Mouse (Mus musculus) right cerebral cortex, postnatal 25 days (tissue): ENCODE data around the gene Uqcrfs1.

ENCODE experiments used
- DNase-seq: peaks from one replicate; pipeline ENCODE4 v3.0.0; 2022

Gene Uqcrfs1

GRCm38 (mm10) chr13:30544856-30545604, at the start of gene Uqcrfs1:
Uqcrfs1 (minus strand) TSS chr13:30545362.
- peak; percentile 97 for DNase-seq

GRCm38 (mm10) chr13:30585786-30586185, 40.6 kb upstream of the Uqcrfs1 start:
- no peak for DNase-seq

- DNase-seq = no peak
Observed at GRCm38 (mm10) chr13:30582541-30582940, 37.4 kb upstream of the Uqcrfs1 start.

- no peak for DNase-seq
Observed at GRCm38 (mm10) chr13:30578806-30579205, 33.6 kb upstream of the Uqcrfs1 start.

GRCm38 (mm10) chr13:30576819-30577218, 31.7 kb upstream of the Uqcrfs1 start:
- no peak for DNase-seq

GRCm38 (mm10) chr13:30572971-30573370, 27.8 kb upstream of the Uqcrfs1 start:
- DNase-seq = no peak

GRCm38 (mm10) chr13:30570182-30570581, 25.0 kb upstream of the Uqcrfs1 start:
- no peak for DNase-seq

- no peak for DNase-seq
Observed at GRCm38 (mm10) chr13:30567571-30567970, 22.4 kb upstream of the Uqcrfs1 start.

GRCm38 (mm10) chr13:30566767-30567166, 21.6 kb upstream of the Uqcrfs1 start:
- DNase-seq = peak; percentile 54

GRCm38 (mm10) chr13:30560603-30561002, 15.4 kb upstream of the Uqcrfs1 start:
- DNase-seq = no peak

GRCm38 (mm10) chr13:30560052-30560451, 14.9 kb upstream of the Uqcrfs1 start:
- no peak for DNase-seq

GRCm38 (mm10) chr13:30557751-30558150, 12.6 kb upstream of the Uqcrfs1 start:
- no peak for DNase-seq

GRCm38 (mm10) chr13:30553051-30553587, 8.0 kb upstream of the Uqcrfs1 start:
- DNase-seq = no peak

- DNase-seq = no peak
Observed at GRCm38 (mm10) chr13:30549339-30549738, 4.2 kb upstream of the Uqcrfs1 start.

- peak; percentile 66 for DNase-seq
Observed at GRCm38 (mm10) chr13:30548835-30549234, 3.7 kb upstream of the Uqcrfs1 start.

GRCm38 (mm10) chr13:30530761-30531160, 14.4 kb downstream of the Uqcrfs1 start:
- DNase-seq = peak; percentile 39

GRCm38 (mm10) chr13:30524961-30525360, 20.2 kb downstream of the Uqcrfs1 start:
- DNase-seq = no peak

- DNase-seq = no peak
Observed at GRCm38 (mm10) chr13:30523971-30524370, 21.2 kb downstream of the Uqcrfs1 start.

GRCm38 (mm10) chr13:30523246-30523891, 21.8 kb downstream of the Uqcrfs1 start:
- DNase-seq = no peak

- no peak for DNase-seq
Observed at GRCm38 (mm10) chr13:30521282-30521902, 23.8 kb downstream of the Uqcrfs1 start.

GRCm38 (mm10) chr13:30518191-30518590, 27.0 kb downstream of the Uqcrfs1 start:
- DNase-seq = no peak

- no peak for DNase-seq
Observed at GRCm38 (mm10) chr13:30507651-30508050, 37.5 kb downstream of the Uqcrfs1 start.

GRCm38 (mm10) chr13:30501860-30502395, 43.2 kb downstream of the Uqcrfs1 start:
- DNase-seq = no peak
